Mouse (Mus musculus) lung, postnatal 0 days (tissue): Measurements from ENCODE around the gene Mreg. TPM values are rescaled to one million over a fixed set of nuclear protein-coding genes. Genes with fewer than 3 reads are reported as not detected.

Experiments
- ATAC-seq: fragments of 200-750 bp; cut with Nextera tagmentation; 2 replicates; pipeline ENCODE4 v1.8.0; 2017; ENCODE audit warnings: moderate library complexity
- DNase-seq: peaks from one replicate; pipeline ENCODE4 v3.0.0-alpha.2; 2016; ENCODE audit warnings: low spot score
- H3K27ac ChIP-seq: fragments of 300-500 bp; sonication (generic); 2 replicates; pipeline ENCODE4 v1.5.1; 2014; ENCODE audit warnings: antibody characterized with exemption, mild to moderate bottlenecking, low read length, mixed read lengths
- H3K27me3 ChIP-seq: fragments of 300-500 bp; sonication (generic); replicated peaks from 2 replicates; pipeline ENCODE4 v1.6.1; 2014; ENCODE audit warnings: low read length, mixed read lengths; ENCODE audit not compliant: insufficient read depth
- H3K36me3 ChIP-seq: fragments of 300-500 bp; sonication (generic); 2 replicates; pipeline ENCODE4 v1.6.1; 2014; ENCODE audit warnings: low read length, mixed read lengths; ENCODE audit not compliant: insufficient read depth
- H3K4me1 ChIP-seq: fragments of 300-500 bp; sonication (generic); 2 replicates; pipeline ENCODE4 v1.6.1; 2014; ENCODE audit warnings: antibody characterized with exemption, low read depth, low read length, mixed read lengths; ENCODE audit not compliant: insufficient read depth
- H3K4me2 ChIP-seq: fragments of 300-500 bp; sonication (generic); replicated peaks from 2 replicates; pipeline ENCODE4 v1.6.1; 2014; ENCODE audit warnings: low read depth, mild to moderate bottlenecking, low read length, moderate library complexity, mixed read lengths
- H3K4me3 ChIP-seq: fragments of 300-500 bp; sonication (generic); 2 replicates; pipeline ENCODE4 v1.5.1; 2014; ENCODE audit warnings: low read depth, low read length
- H3K9ac ChIP-seq: fragments of 300-500 bp; sonication (generic); replicated peaks from 2 replicates; pipeline ENCODE4 v1.6.1; 2014; ENCODE audit warnings: low read depth, mild to moderate bottlenecking
- H3K9me3 ChIP-seq: fragments of 300-500 bp; sonication (generic); 2 replicates; pipeline ENCODE4 v1.6.1; 2016; ENCODE audit warnings: low read length, mixed read lengths
- CTCF ChIP-seq: IDR thresholded peaks from 2 replicates; pipeline ENCODE4 v1.5.1; 2016; ENCODE audit warnings: antibody characterized with exemption, mild to moderate bottlenecking
- EP300 ChIP-seq: IDR thresholded peaks from 2 replicates; pipeline ENCODE4 v1.6.1; 2016; ENCODE audit warnings: antibody characterized with exemption, mild to moderate bottlenecking, control low read depth
- WGBS: fragments of 180-500 bp; shearing (Covaris S2); extraction: QIAGEN DNeasy Blood & Tissue Kit; methylation state at CpG from one replicate; pipeline ENCODE4 v1.1.7; 2014; 5-methylcytosine and 5-hydroxymethylcytosine counted together
- polyA plus RNA-seq: library from polyadenylated mRNA; unstranded; fragments of >200 nt; fragmentation: Nextera tagmentation; extraction: Ambion mirVana; gene quantifications from 2 replicates; pipeline ENCODE4 v1.2.1, GENCODE M21; 2015

The Mreg gene
- polyA plus RNA-seq, 1 experiment from 2014 or later, result 0.98 TPM

GRCm38 (mm10) chr1:72183554-72183953, 28.6 kb downstream of the Mreg start:
- WGBS, result 44% methylated on average over 6 of the region's 6 CpGs
- TF ChIP-seq CTCF (no peak), EP300 (no peak)
- H3K27me3 ChIP-seq, result no peaks in the 10 kb centered on the region
- H3K4me3 ChIP-seq, result no peak overlapping the region
- H3K9me3 ChIP-seq, result no peaks in the 10 kb centered on the region
- no peak overlapping the region for H3K27ac ChIP-seq
- peak overlapping the region; percentile 9; the same call in 1 of the 2 replicates for H3K4me2 ChIP-seq
- no peaks in the 10 kb centered on the region for H3K4me1 ChIP-seq
- DNase-seq, result no peak
- ATAC-seq, result no peak
- H3K9ac ChIP-seq, result no peak overlapping the region
- H3K36me3 ChIP-seq, result no peaks in the 10 kb centered on the region

- H3K9ac ChIP-seq, result no peak overlapping the region
- ATAC-seq (peak; percentile 94), DNase-seq (peak; percentile 84)
- no peaks in the 10 kb centered on the region for H3K27me3 ChIP-seq
- no peaks in the 10 kb centered on the region for H3K4me1 ChIP-seq
- H3K36me3 ChIP-seq, result no peaks in the 10 kb centered on the region
- H3K27ac ChIP-seq, result no peak overlapping the region
- TF ChIP-seq EP300 (0 out of 2 replicates have a peak, but pooled peaks have one; percentile 21), CTCF (peak; percentile 48)
- H3K4me2 ChIP-seq, result peak overlapping the region; percentile 9
- H3K9me3 ChIP-seq, result no peaks in the 10 kb centered on the region
- no peak overlapping the region for H3K4me3 ChIP-seq
- 9% methylated on average over 9 of the region's 13 CpGs for WGBS
Measured at GRCm38 (mm10) chr1:72182930-72183499, 29.1 kb downstream of the Mreg start.

GRCm38 (mm10) chr1:72179947-72180346, 32.2 kb downstream of the Mreg start:
- Histone ChIP-seq H3K4me3 (no peak overlapping the region), H3K36me3 (no peaks in the 10 kb centered on the region), H3K9me3 (no peaks in the 10 kb centered on the region), H3K27me3 (no peaks in the 10 kb centered on the region), H3K27ac (no peak overlapping the region), H3K4me1 (no peaks in the 10 kb centered on the region), H3K4me2 (no peak overlapping the region), H3K9ac (no peak overlapping the region)
- DNase-seq (no peak), ATAC-seq (no peak)
- TF ChIP-seq CTCF (no peak), EP300 (no peak)
- 89% methylated on average over 7 of the region's 7 CpGs for WGBS

- no peak overlapping the region for H3K4me3 ChIP-seq
- no peaks in the 10 kb centered on the region for H3K9me3 ChIP-seq
- H3K4me1 ChIP-seq, result no peaks in the 10 kb centered on the region
- TF ChIP-seq EP300 (no peak), CTCF (no peak)
- WGBS, result 48% methylated on average over 6 of the region's 6 CpGs
- no peak overlapping the region for H3K27ac ChIP-seq
- no peak overlapping the region for H3K4me2 ChIP-seq
- H3K27me3 ChIP-seq, result no peaks in the 10 kb centered on the region
- H3K36me3 ChIP-seq, result no peaks in the 10 kb centered on the region
- no peak overlapping the region for H3K9ac ChIP-seq
- no peak for DNase-seq
- ATAC-seq, result no peak
Measured at GRCm38 (mm10) chr1:72176239-72176638, 35.9 kb downstream of the Mreg start.

GRCm38 (mm10) chr1:72174183-72174582, 37.9 kb downstream of the Mreg start:
- DNase-seq (no peak), ATAC-seq (no peak)
- H3K27ac ChIP-seq, result no peak overlapping the region
- H3K9me3 ChIP-seq, result no peaks in the 10 kb centered on the region
- no peaks in the 10 kb centered on the region for H3K27me3 ChIP-seq
- H3K4me3 ChIP-seq, result no peak overlapping the region
- WGBS, result 65% methylated on average over 7 of the region's 7 CpGs
- no peaks in the 10 kb centered on the region for H3K36me3 ChIP-seq
- H3K9ac ChIP-seq, result no peak overlapping the region
- no peak overlapping the region for H3K4me2 ChIP-seq
- TF ChIP-seq EP300 (no peak), CTCF (no peak)
- no peaks in the 10 kb centered on the region for H3K4me1 ChIP-seq

GRCm38 (mm10) chr1:72173402-72174051, 38.6 kb downstream of the Mreg start:
- WGBS, result 25% methylated on average over 8 of the region's 8 CpGs
- H3K27ac ChIP-seq, result no peak overlapping the region
- ATAC-seq, result peak; percentile 83

More at GRCm38 (mm10) chr1:72173402-72174051, 38.6 kb downstream of the Mreg start:
- no peaks in the 10 kb centered on the region for H3K4me1 ChIP-seq
- H3K4me3 ChIP-seq, result no peak overlapping the region
- TF ChIP-seq CTCF, result no peak
- TF ChIP-seq EP300, result no peak
- no peaks in the 10 kb centered on the region for H3K36me3 ChIP-seq
- no peaks in the 10 kb centered on the region for H3K9me3 ChIP-seq
- no peak overlapping the region for H3K4me2 ChIP-seq
- peak; percentile 38 for DNase-seq
- no peaks in the 10 kb centered on the region for H3K27me3 ChIP-seq
- H3K9ac ChIP-seq, result no peak overlapping the region
